Mouse (Mus musculus): Measurements from ENCODE around the gene Il17a. TPM values are rescaled to one million over a fixed set of nuclear protein-coding genes. Genes with fewer than 3 reads are reported as not detected.

Gene Il17a
- polyA plus RNA-seq, 1 experiment from 2014 or later: not detected

DNA sequence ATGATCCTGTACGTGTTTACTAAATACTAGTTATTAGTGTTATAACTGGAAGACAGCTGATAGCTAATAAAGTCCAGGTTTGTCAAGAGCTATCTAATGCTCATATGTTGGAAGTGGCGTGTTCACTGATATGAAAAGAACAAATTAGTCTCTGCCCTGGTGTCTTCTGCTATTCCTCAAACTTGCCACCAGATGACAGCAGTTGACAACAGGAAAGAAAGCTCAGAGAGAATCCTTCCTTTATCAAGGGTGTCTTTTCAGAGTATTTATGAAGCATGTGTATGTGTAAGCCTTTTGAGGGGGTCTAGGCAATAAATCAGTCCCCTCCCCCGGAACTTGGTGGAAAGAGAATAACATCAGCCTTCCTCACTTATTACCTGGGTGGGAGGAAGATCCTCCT is 30.7 kb upstream of the Il17a start:
- H3K9me3 ChIP-seq (replicated peaks; ENCODE audit: control insufficient read depth, low read length): no peaks in the 10 kb centered on the region
- no peak overlapping the region for H3K4me3 ChIP-seq (ENCODE audit: low read depth, low read length)
- no peak overlapping the region for H3K9ac ChIP-seq (ENCODE audit: low read depth, low read length)
- 56% methylated on average over 3 of the region's 3 CpGs for WGBS (ENCODE audit: insufficient replicate concordance)
- ATAC-seq (replicated peaks; ENCODE audit: insufficient number of reproducible peaks, low FRiP score, low TSS enrichment): no peak
- no peaks in the 10 kb centered on the region for H3K27me3 ChIP-seq (ENCODE audit: control insufficient read depth, insufficient read depth, low read length)
- no peak overlapping the region for H3K4me2 ChIP-seq
- no peaks in the 10 kb centered on the region for H3K4me1 ChIP-seq (ENCODE audit: control insufficient read depth, insufficient read depth, low read length)
- H3K27ac ChIP-seq (ENCODE audit: low read depth, low read length): no peak overlapping the region
- no peaks in the 10 kb centered on the region for H3K36me3 ChIP-seq (ENCODE audit: control insufficient read depth, insufficient read depth, low read length)

DNA sequence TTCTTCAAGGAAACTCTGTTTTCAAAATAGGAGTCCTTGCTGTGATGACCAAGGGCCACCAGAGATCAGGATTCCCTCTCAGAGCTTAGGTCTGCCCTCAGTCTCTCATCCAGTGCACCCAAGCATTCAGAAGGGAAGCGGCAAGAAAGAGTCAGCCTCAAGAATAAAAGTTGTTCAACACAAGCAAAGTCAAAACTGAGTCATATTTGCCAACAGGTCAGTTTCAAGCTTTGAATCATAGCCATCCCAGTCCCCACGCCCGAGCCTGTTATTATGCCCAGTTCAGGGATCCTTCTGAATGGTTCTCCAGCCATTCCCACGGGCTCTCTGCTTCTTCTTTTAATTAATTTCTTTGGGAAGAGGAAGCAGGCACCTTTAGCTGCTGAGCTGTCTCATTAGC is 5.9 kb downstream of the Il17a start:
- no peaks in the 10 kb centered on the region for H3K36me3 ChIP-seq (ENCODE audit: control insufficient read depth, insufficient read depth, low read length)
- no peak for ATAC-seq (replicated peaks; ENCODE audit: insufficient number of reproducible peaks, low FRiP score, low TSS enrichment)
- no peak overlapping the region for H3K4me2 ChIP-seq
- no peak overlapping the region for H3K4me3 ChIP-seq (ENCODE audit: low read depth, low read length)
- no peaks in the 10 kb centered on the region for H3K27me3 ChIP-seq (ENCODE audit: control insufficient read depth, insufficient read depth, low read length)
- H3K9me3 ChIP-seq (replicated peaks; ENCODE audit: control insufficient read depth, low read length): no peaks in the 10 kb centered on the region
- WGBS (ENCODE audit: insufficient replicate concordance): 75% methylated on average over 4 of the region's 4 CpGs
- no peaks in the 10 kb centered on the region for H3K4me1 ChIP-seq (ENCODE audit: control insufficient read depth, insufficient read depth, low read length)
- no peak overlapping the region for H3K9ac ChIP-seq (ENCODE audit: low read depth, low read length)
- no peak overlapping the region for H3K27ac ChIP-seq (ENCODE audit: low read depth, low read length)

DNA sequence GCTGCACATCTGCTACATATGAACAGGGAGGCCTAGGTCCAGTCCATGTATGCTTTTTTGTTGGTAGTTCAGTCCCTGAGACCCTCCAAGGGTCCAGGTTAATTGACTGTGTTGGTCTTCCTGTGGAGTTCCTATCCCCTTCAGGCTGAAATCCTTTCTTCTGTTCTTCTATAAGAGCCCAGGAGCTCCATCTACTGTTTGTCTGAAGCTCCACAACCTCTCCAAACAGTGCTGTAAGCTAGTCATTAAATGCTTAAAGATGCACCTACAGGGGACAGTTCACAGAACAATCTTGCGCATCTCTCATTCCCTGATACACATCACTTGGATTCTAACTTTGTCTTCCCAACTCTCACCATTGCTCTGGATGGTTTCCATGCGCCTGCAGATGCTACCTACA is 7.8 kb downstream of the Il17a start:
- Histone ChIP-seq H3K9ac (ENCODE audit: low read depth, low read length) (no peak overlapping the region), H3K4me2 (no peak overlapping the region), H3K4me1 (ENCODE audit: control insufficient read depth, insufficient read depth, low read length) (no peaks in the 10 kb centered on the region), H3K4me3 (ENCODE audit: low read depth, low read length) (no peak overlapping the region), H3K27me3 (ENCODE audit: control insufficient read depth, insufficient read depth, low read length) (no peaks in the 10 kb centered on the region), H3K36me3 (ENCODE audit: control insufficient read depth, insufficient read depth, low read length) (no peaks in the 10 kb centered on the region), H3K27ac (ENCODE audit: low read depth, low read length) (no peak overlapping the region), H3K9me3 (replicated peaks; ENCODE audit: control insufficient read depth, low read length) (no peaks in the 10 kb centered on the region)
- no peak for ATAC-seq (replicated peaks; ENCODE audit: insufficient number of reproducible peaks, low FRiP score, low TSS enrichment)
- 70% methylated on average over 2 of the region's 2 CpGs for WGBS (ENCODE audit: insufficient replicate concordance)

DNA sequence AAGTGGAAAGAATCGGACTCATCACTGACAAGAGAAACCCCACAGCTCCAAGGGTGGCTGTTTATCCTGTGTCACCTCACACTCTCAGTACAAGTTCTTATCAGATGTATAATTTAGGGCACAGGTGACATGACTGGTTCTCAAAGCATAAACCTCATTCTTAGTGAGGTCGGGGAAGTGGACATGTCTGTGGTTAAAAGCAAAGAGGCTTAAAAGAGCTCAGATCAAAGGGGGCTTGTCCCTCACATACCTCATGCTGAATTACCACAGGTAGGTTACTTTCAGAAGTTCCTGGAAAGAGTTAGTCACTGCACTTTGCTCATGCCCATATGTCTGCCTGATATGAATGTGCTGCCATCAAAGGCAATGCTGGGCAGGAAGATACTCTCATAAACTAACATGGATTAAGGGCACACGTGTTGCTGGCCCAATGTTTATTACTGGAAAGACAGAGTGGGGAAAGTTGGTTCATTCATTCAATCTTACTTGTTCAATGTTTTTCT is 9.8 kb downstream of the Il17a start:
- Histone ChIP-seq H3K9ac (ENCODE audit: low read depth, low read length) (no peak overlapping the region), H3K9me3 (replicated peaks; ENCODE audit: control insufficient read depth, low read length) (no peaks in the 10 kb centered on the region), H3K4me2 (no peak overlapping the region), H3K27ac (ENCODE audit: low read depth, low read length) (no peak overlapping the region), H3K4me3 (ENCODE audit: low read depth, low read length) (no peak overlapping the region), H3K27me3 (ENCODE audit: control insufficient read depth, insufficient read depth, low read length) (no peaks in the 10 kb centered on the region), H3K4me1 (ENCODE audit: control insufficient read depth, insufficient read depth, low read length) (no peaks in the 10 kb centered on the region), H3K36me3 (ENCODE audit: control insufficient read depth, insufficient read depth, low read length) (no peaks in the 10 kb centered on the region)
- WGBS (ENCODE audit: insufficient replicate concordance): 70% methylated on average over 3 of the region's 3 CpGs
- no peak for ATAC-seq (replicated peaks; ENCODE audit: insufficient number of reproducible peaks, low FRiP score, low TSS enrichment)

DNA sequence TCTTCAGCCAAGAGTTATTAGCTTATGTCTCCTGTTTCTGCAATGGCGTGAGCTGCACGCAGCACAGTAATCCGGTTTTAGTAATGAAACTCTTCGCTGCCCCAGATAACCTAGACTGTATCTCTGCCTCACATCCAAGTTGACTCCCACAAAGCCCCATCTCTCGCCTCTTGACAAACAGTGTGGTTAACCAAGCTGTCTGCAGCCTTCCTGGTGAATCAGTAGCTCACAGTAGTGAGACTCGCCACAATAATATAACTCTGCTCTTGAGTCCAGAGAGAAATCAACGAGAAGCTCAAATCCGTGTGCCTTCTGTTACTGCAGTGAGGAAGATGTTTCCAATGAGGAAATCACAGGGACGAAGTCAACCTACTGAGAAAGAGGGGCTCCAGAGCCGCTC is 23.7 kb downstream of the Il17a start:
- H3K9me3 ChIP-seq (replicated peaks; ENCODE audit: control insufficient read depth, low read length): no peaks in the 10 kb centered on the region; the same call in 1 of the 2 replicates
- no peaks in the 10 kb centered on the region for H3K36me3 ChIP-seq (ENCODE audit: control insufficient read depth, insufficient read depth, low read length)
- no peak overlapping the region for H3K27ac ChIP-seq (ENCODE audit: low read depth, low read length)
- H3K4me3 ChIP-seq (ENCODE audit: low read depth, low read length): no peak overlapping the region
- no peaks in the 10 kb centered on the region for H3K4me1 ChIP-seq (ENCODE audit: control insufficient read depth, insufficient read depth, low read length)
- no peaks in the 10 kb centered on the region for H3K27me3 ChIP-seq (ENCODE audit: control insufficient read depth, insufficient read depth, low read length)
- WGBS (ENCODE audit: insufficient replicate concordance): 78% methylated on average over 10 of the region's 10 CpGs
- H3K4me2 ChIP-seq: no peak overlapping the region
- no peak overlapping the region for H3K9ac ChIP-seq (ENCODE audit: low read depth, low read length)
- ATAC-seq (replicated peaks; ENCODE audit: insufficient number of reproducible peaks, low FRiP score, low TSS enrichment): no peak

DNA sequence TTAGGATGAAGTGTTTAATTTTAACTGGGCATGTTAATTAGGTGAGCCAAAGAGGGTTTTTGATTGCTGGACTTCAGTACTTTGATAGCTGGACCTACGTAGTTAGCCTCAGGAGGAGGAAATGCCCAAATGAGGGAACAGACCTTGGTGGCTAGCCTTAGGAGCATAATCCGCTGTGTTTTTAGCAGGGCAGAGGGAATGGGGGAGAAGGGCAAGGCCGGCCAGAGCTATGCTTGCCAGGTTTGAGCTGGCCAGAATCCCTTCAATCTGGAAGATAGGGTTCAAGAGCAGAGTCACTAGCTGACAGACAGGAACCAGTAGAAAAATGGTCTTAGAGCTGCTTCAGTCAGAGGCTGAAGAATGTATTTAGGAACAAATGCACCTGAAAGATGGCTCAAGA is 26.9 kb downstream of the Il17a start:
- WGBS (ENCODE audit: insufficient replicate concordance): 80% methylated on average over 3 of the region's 3 CpGs

DNA sequence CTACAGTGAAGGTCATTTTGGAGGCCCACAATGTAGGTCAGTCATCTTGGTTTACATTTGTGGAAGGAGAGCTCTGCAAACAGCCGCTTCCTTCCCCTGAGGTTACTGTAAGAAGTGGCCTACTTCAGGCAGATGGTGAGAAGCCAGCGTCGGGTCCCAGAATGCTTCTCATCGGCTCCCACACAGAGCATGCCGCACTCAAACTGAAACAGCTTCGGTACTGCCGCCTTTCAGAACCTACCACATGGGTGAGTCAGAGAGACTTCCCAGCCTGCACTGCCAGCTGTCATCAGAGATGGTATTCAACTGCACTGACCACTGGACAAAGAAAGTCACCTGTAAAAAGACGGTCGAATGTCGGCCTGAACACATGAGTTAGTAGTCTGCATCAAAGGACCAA is 29.1 kb downstream of the Il17a start:
- Histone ChIP-seq H3K4me1 (ENCODE audit: control insufficient read depth, insufficient read depth, low read length) (no peaks in the 10 kb centered on the region), H3K9me3 (replicated peaks; ENCODE audit: control insufficient read depth, low read length) (no peaks in the 10 kb centered on the region), H3K36me3 (ENCODE audit: control insufficient read depth, insufficient read depth, low read length) (no peaks in the 10 kb centered on the region), H3K4me3 (ENCODE audit: low read depth, low read length) (no peak overlapping the region), H3K27ac (ENCODE audit: low read depth, low read length) (no peak overlapping the region), H3K4me2 (no peak overlapping the region), H3K9ac (ENCODE audit: low read depth, low read length) (no peak overlapping the region), H3K27me3 (ENCODE audit: control insufficient read depth, insufficient read depth, low read length) (no peaks in the 10 kb centered on the region)
- no peak for ATAC-seq (replicated peaks; ENCODE audit: insufficient number of reproducible peaks, low FRiP score, low TSS enrichment)
- 77% methylated on average over 10 of the region's 10 CpGs for WGBS (ENCODE audit: insufficient replicate concordance)

More for the DNA sequence above, 26.9 kb downstream of the Il17a start:
- Histone ChIP-seq H3K9me3 (replicated peaks; ENCODE audit: control insufficient read depth, low read length) (no peaks in the 10 kb centered on the region), H3K36me3 (ENCODE audit: control insufficient read depth, insufficient read depth, low read length) (no peaks in the 10 kb centered on the region), H3K4me3 (ENCODE audit: low read depth, low read length) (no peak overlapping the region), H3K27me3 (ENCODE audit: control insufficient read depth, insufficient read depth, low read length) (no peaks in the 10 kb centered on the region), H3K9ac (ENCODE audit: low read depth, low read length) (no peak overlapping the region), H3K4me2 (no peak overlapping the region), H3K27ac (ENCODE audit: low read depth, low read length) (no peak overlapping the region), H3K4me1 (ENCODE audit: control insufficient read depth, insufficient read depth, low read length) (no peaks in the 10 kb centered on the region)
- ATAC-seq (replicated peaks; ENCODE audit: insufficient number of reproducible peaks, low FRiP score, low TSS enrichment): no peak

DNA sequence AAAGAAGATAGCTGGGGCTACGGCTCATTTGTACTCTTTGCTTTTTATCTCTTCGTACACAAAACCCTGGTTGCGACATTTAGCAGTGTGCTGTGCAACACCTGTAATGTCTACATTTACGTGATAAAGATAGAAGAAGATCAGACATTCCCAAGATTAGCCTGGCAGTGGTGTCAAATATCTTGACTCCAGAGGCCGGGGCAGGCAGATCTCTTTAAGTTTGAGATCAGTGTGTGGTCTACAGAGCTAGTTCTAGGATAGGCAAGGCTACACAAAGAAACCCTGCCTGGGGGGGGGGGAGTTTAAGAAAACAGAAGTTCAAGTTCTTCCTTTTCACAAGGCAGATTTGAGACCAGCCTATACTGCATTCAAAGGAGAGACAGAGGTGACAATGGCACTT is 29.6 kb downstream of the Il17a start:
- whole genome bisulfite sequencing (ENCODE audit: insufficient replicate concordance): 73% methylated on average over 5 of the region's 5 CpGs
- Histone ChIP-seq H3K4me3 (ENCODE audit: low read depth, low read length) (no peak overlapping the region), H3K36me3 (ENCODE audit: control insufficient read depth, insufficient read depth, low read length) (no peaks in the 10 kb centered on the region), H3K9me3 (replicated peaks; ENCODE audit: control insufficient read depth, low read length) (no peaks in the 10 kb centered on the region), H3K4me2 (no peak overlapping the region), H3K9ac (ENCODE audit: low read depth, low read length) (no peak overlapping the region), H3K4me1 (ENCODE audit: control insufficient read depth, insufficient read depth, low read length) (no peaks in the 10 kb centered on the region), H3K27ac (ENCODE audit: low read depth, low read length) (no peak overlapping the region), H3K27me3 (ENCODE audit: control insufficient read depth, insufficient read depth, low read length) (no peaks in the 10 kb centered on the region)
- no peak for ATAC-seq (replicated peaks; ENCODE audit: insufficient number of reproducible peaks, low FRiP score, low TSS enrichment)

DNA sequence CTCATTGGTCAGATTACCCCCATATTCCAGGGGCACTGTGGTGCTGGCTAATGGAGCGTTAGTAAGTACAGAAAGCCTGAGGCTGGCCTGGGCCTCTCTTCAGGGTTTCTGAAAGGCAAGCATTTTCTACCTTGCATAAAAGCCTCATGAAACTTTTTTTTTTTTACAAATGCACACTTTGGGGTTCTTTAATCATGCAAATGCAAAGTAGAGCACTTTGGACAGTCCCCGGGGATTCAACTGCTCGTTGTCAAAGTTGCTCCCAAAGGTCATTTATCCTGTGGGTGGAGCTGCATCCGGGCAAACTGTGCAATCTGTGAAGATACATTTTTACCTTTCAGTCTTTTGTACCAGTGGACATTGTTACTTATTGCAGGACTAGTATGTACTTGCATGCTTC is 30.7 kb downstream of the Il17a start:
- no peak overlapping the region for H3K27ac ChIP-seq (ENCODE audit: low read depth, low read length)
- H3K9ac ChIP-seq (ENCODE audit: low read depth, low read length): no peak overlapping the region
- WGBS (ENCODE audit: insufficient replicate concordance): 73% methylated on average over 4 of the region's 4 CpGs
- no peak for ATAC-seq (replicated peaks; ENCODE audit: insufficient number of reproducible peaks, low FRiP score, low TSS enrichment)
- H3K4me2 ChIP-seq: no peak overlapping the region
- H3K4me3 ChIP-seq (ENCODE audit: low read depth, low read length): no peak overlapping the region
- no peaks in the 10 kb centered on the region for H3K4me1 ChIP-seq (ENCODE audit: control insufficient read depth, insufficient read depth, low read length)
- H3K36me3 ChIP-seq (ENCODE audit: control insufficient read depth, insufficient read depth, low read length): no peaks in the 10 kb centered on the region
- H3K9me3 ChIP-seq (replicated peaks; ENCODE audit: control insufficient read depth, low read length): no peaks in the 10 kb centered on the region
- H3K27me3 ChIP-seq (ENCODE audit: control insufficient read depth, insufficient read depth, low read length): no peaks in the 10 kb centered on the region
